Mouse (Mus musculus) retina, adult 2 months (tissue): Measurements from ENCODE around the gene Zfp2.

ENCODE experiments used
- DNase-seq: peaks from one replicate; pipeline ENCODE4 v3.0.0-alpha.2; 2012; ENCODE audit warnings: low read depth, low spot score

The Zfp2 gene

DNA sequence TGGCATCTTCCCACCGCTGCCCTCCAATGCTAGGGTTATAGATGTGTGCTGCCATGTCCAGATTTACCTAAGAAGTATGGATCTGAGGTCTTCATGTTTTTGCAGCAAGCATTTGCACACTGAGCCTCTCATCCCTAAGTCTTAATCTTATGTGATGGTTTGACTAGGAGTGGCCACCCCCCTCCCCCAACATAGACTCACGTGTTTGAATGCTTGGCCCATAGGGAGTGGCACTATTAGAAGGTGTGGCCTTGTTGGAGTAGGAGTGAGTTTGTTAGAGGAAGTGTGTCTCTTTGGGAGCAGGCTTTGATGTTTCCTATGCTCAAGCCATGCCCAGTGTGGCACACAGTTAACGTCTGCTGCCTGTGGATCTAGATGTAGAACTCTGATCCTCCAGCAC is 37.3 kb downstream of the Zfp2 start:
- DNase-seq = no peak

DNA sequence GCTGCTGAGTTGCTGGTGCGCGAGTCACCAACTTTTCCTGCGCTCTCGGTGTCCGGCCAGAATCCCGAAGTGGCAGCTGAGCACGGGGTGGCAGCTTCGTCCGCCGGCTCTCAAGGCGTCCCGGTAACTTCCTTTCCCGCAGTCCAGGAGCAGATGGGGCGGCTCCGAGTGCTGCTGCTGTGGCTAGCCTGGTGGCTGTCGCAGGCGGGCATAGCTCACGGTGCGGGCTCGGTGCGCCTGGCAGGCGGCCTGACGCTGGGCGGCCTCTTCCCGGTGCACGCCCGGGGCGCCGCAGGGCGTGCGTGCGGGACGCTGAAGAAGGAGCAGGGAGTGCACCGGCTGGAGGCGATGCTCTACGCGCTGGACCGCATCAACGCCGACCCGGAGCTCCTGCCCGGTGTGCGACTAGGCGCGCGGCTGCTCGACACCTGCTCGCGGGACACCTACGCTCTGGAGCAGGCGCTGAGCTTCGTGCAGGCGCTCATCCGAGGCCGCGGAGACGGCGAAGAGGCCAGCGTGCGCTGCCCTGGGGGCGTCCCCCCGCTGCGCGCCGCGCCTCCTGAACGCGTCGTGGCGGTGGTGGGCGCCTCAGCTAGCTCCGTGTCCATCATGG is 64.9 kb downstream of the Zfp2 start:
- no peak for DNase-seq

DNA sequence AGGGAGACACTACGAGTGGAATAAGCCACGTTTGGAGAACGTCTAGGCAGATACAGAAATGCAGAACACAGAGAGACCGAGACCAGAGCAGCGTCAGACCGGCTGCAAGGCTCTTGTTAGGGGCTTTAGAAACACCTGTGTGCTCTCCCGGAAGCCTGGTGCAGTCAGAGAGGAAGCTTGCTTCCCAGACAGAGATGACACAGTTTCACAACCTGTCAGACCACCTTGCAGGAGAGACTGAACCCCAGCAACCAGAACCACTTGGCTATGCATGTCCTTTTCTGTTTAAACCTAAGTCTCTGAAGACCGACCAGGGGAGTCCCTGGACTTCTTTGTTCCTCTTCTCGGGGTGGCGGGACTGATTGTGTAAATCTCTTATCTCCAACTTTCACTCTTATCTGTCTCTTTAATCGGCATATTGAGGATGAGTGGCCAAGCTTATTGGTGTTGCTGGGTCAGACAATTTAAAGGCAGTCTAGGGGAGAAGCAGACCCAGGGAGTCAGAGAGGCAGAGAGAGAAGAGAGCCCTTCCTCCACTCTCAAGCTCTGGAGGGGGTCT is 65.7 kb downstream of the Zfp2 start, which contains the start of gene Grm6:
TSS of gene Grm6 (plus strand) at position 509 of the 559 bp plus-strand sequence.
- DNase-seq = no peak

DNA sequence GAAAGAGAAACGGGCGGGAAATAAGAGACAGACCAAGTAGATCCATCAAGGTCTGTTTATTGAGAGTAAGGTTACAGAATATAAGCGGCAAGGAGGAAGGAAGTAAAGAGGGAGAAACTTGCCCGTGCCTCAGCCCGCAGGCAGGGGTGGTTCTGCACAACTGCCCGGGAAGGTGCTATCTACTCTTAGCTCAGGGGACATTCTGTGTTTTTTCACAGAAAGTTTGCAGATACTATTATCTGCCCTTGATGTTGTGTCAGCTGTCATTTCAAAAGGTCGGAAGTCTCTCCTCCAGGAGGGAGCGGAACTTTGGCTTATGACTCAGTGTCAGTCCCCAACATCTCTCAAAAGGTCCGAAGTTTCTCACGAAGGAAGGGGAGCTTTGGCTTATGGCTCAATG is 66.7 kb downstream of the Zfp2 start:
- DNase-seq = no peak
